Mouse (Mus musculus) regulatory T cell (primary cell): ENCODE data around the gene Megf6.

Experiments
- in situ Hi-C: fragments of 300-600 bp; cut with MboI, MseI; formaldehyde crosslinking; loops from one replicate; pipeline ENCODE4 v1.15.1; 2025; ENCODE audit warnings: high pct_unique_total_duplicates

Gene Megf6

GRCm38 (mm10) chr4:154170506-154171150, at the start of gene Megf6:
Gene Megf6 (plus strand): TSS chr4:154170730.
- in situ Hi-C loops: no loop called here

GRCm38 (mm10) chr4:154121800-154122199, 48.7 kb upstream of the Megf6 start:
- in situ Hi-C loops: no loop called here

- in situ Hi-C loops: no loop called here
Observed at GRCm38 (mm10) chr4:154122374-154122773, 48.2 kb upstream of the Megf6 start.

- in situ Hi-C loops: no loop called here
Observed at GRCm38 (mm10) chr4:154123553-154123952, 47.0 kb upstream of the Megf6 start.

GRCm38 (mm10) chr4:154125202-154125601, 45.3 kb upstream of the Megf6 start:
- in situ Hi-C loops: no loop called here

- in situ Hi-C loops: no loop called here
Observed at GRCm38 (mm10) chr4:154127273-154127672, 43.3 kb upstream of the Megf6 start.

- in situ Hi-C loops: no loop called here
Observed at GRCm38 (mm10) chr4:154129950-154130349, 40.6 kb upstream of the Megf6 start.

GRCm38 (mm10) chr4:154131894-154132293, 38.6 kb upstream of the Megf6 start:
- in situ Hi-C loops: no loop called here

- in situ Hi-C loops: loop anchor here (5.0 kb wide), 1 partner anchor 163 kb away; no protein-coding TSS in a partner anchor
Observed at GRCm38 (mm10) chr4:154134803-154135202, 35.7 kb upstream of the Megf6 start.

- in situ Hi-C loops: loop anchor here (5.0 kb wide), 1 partner anchor 165 kb away; no protein-coding TSS in a partner anchor
Observed at GRCm38 (mm10) chr4:154137139-154137538, 33.4 kb upstream of the Megf6 start.

- in situ Hi-C loops: loop anchor here (5.0 kb wide), 1 partner anchor 167 kb away; no protein-coding TSS in a partner anchor
Observed at GRCm38 (mm10) chr4:154139671-154140181, 30.8 kb upstream of the Megf6 start.

- in situ Hi-C loops: no loop called here
Observed at GRCm38 (mm10) chr4:154140182-154140212, 30.5 kb upstream of the Megf6 start, which contains the start of gene Trp73. Gene Trp73 (minus strand): TSS chr4:154140208.

GRCm38 (mm10) chr4:154140213-154141008, 30.1 kb upstream of the Megf6 start:
- in situ Hi-C loops: no loop called here

GRCm38 (mm10) chr4:154141009-154141867, 29.3 kb upstream of the Megf6 start:
- in situ Hi-C loops: no loop called here

GRCm38 (mm10) chr4:154142211-154143040, 28.1 kb upstream of the Megf6 start, which contains the start of gene Wrap73:
Gene Wrap73 (plus strand): TSS chr4:154142372.
- in situ Hi-C loops: no loop called here

GRCm38 (mm10) chr4:154144712-154145111, 25.8 kb upstream of the Megf6 start:
- in situ Hi-C loops: no loop called here

GRCm38 (mm10) chr4:154146342-154146741, 24.2 kb upstream of the Megf6 start:
- in situ Hi-C loops: no loop called here

- in situ Hi-C loops: no loop called here
Observed at GRCm38 (mm10) chr4:154154104-154154503, 16.4 kb upstream of the Megf6 start.

- in situ Hi-C loops: no loop called here
Observed at GRCm38 (mm10) chr4:154156050-154156449, 14.5 kb upstream of the Megf6 start.

- in situ Hi-C loops: no loop called here
Observed at GRCm38 (mm10) chr4:154157970-154158662, 12.4 kb upstream of the Megf6 start.

GRCm38 (mm10) chr4:154159002-154159401, 11.5 kb upstream of the Megf6 start:
- in situ Hi-C loops: no loop called here
